Mouse (Mus musculus) forebrain, postnatal 0 days (tissue): ENCODE data around the gene Scrn1. TPM values are rescaled to one million over a fixed set of nuclear protein-coding genes. Genes with fewer than 3 reads are reported as not detected.

Source experiments
- ATAC-seq: fragments of 200-750 bp; cut with Nextera tagmentation; 2 replicates; pipeline ENCODE4 v1.8.0; 2017; ENCODE audit warnings: mild to moderate bottlenecking, moderate library complexity
- DNase-seq: peaks from one replicate; pipeline ENCODE4 v3.0.0-alpha.2; 2015
- H3K27ac ChIP-seq: fragments of 300-500 bp; sonication (generic); 2 replicates; pipeline ENCODE4 v1.5.1; 2014; ENCODE audit warnings: low read depth, mild to moderate bottlenecking, antibody characterized with exemption, low read length, moderate library complexity, mixed read lengths
- H3K27me3 ChIP-seq: fragments of 300-500 bp; sonication (generic); 2 replicates; pipeline ENCODE4 v1.6.1; 2014; ENCODE audit warnings: mild to moderate bottlenecking, low read length, mixed read lengths; ENCODE audit not compliant: insufficient read depth
- H3K36me3 ChIP-seq: fragments of 300-500 bp; sonication (generic); 2 replicates; pipeline ENCODE4 v1.6.1; 2014; ENCODE audit warnings: mild to moderate bottlenecking, moderate library complexity; ENCODE audit not compliant: insufficient read depth
- H3K4me1 ChIP-seq: fragments of 300-500 bp; sonication (generic); 2 replicates; pipeline ENCODE4 v1.6.1; 2014; ENCODE audit warnings: antibody characterized with exemption; ENCODE audit not compliant: insufficient read depth
- H3K4me2 ChIP-seq: fragments of 300-500 bp; sonication (generic); 2 replicates; pipeline ENCODE4 v1.6.1; 2014; ENCODE audit warnings: low read depth, mild to moderate bottlenecking, moderate library complexity
- H3K4me3 ChIP-seq: fragments of 300-500 bp; sonication (generic); 2 replicates; pipeline ENCODE4 v1.5.1; 2014; ENCODE audit warnings: low read depth, low read length, mixed read lengths
- H3K9ac ChIP-seq: fragments of 300-500 bp; sonication (generic); 2 replicates; pipeline ENCODE4 v1.6.1; 2014; ENCODE audit warnings: mild to moderate bottlenecking
- H3K9me3 ChIP-seq: fragments of 300-500 bp; sonication (generic); 2 replicates; pipeline ENCODE4 v1.6.1; 2016; ENCODE audit warnings: low read length
- CTCF ChIP-seq: sonication (generic); IDR thresholded peaks from 2 replicates; pipeline ENCODE4 v1.5.1; 2016; ENCODE audit warnings: antibody characterized with exemption, control low read depth, low read depth
- WGBS: fragments of 180-500 bp; shearing (Covaris S2); extraction: QIAGEN DNeasy Blood & Tissue Kit; methylation state at CpG from one replicate; pipeline ENCODE4 v1.1.7; 2014; 5-methylcytosine and 5-hydroxymethylcytosine counted together
- polyA plus RNA-seq: library from polyadenylated mRNA; unstranded; fragments of >200 nt; fragmentation: Nextera tagmentation; extraction: Ambion mirVana; gene quantifications from 2 replicates; pipeline ENCODE4 v1.2.1, GENCODE M21; 2015
- total RNA-seq: library from RNA; depleted of rRNA; stranded (reverse); fragments of >200 nt; gene quantifications from 2 replicates; pipeline ENCODE4 v1.2.3, GENCODE M21; 2014

Gene Scrn1
- total and polyA plus RNA-seq, 2 experiments from 2014 or later: 122 to 195 TPM

GRCm38 (mm10) chr6:54597208-54597607 lies 30.9 kb upstream of the Scrn1 start, which contains the start of gene Fkbp14:
Gene Fkbp14 (minus strand): TSS chr6:54597308.
- H3K36me3 ChIP-seq: no peaks in the 10 kb centered on the region
- H3K4me3 ChIP-seq: peak within 1 kb of the TSS; percentile 87
- peaks cover 22% of the 10 kb centered on the region for H3K4me1 ChIP-seq
- H3K9me3 ChIP-seq: no peaks in the 10 kb centered on the region
- WGBS: 70% methylated on average over 4 of the region's 4 CpGs
- H3K4me2 ChIP-seq: peak within 1 kb of the TSS; percentile 88
- H3K27me3 ChIP-seq: no peaks in the 10 kb centered on the region
- DNase-seq (no peak), ATAC-seq (no peak)
- no peak for TF ChIP-seq CTCF
- H3K9ac ChIP-seq: no peak within 1 kb of the TSS
- no peak within 1 kb of the TSS for H3K27ac ChIP-seq

- Histone ChIP-seq H3K4me3 (peak overlapping the region; percentile 87), H3K36me3 (no peaks in the 10 kb centered on the region), H3K9me3 (no peaks in the 10 kb centered on the region), H3K27me3 (no peaks in the 10 kb centered on the region), H3K27ac (0 out of 2 replicates have a peak overlapping the region, but pooled peaks have one; percentile 29), H3K4me1 (peaks cover 22% of the 10 kb centered on the region), H3K4me2 (peak overlapping the region; percentile 88), H3K9ac (peak overlapping the region; percentile 74)
- DNase-seq: no peak
- TF ChIP-seq CTCF: no peak
- whole genome bisulfite sequencing: 5% methylated on average over 47 of the region's 48 CpGs
- no peak for ATAC-seq
These were observed 29.1 kb upstream of the Scrn1 start for GRCm38 (mm10) chr6:54595330-54595878.

GRCm38 (mm10) chr6:54594469-54595329 lies 28.4 kb upstream of the Scrn1 start, which contains the start of gene Plekha8:
Gene Plekha8 (plus strand): TSS chr6:54595111.
- 0 out of 2 replicates have a peak within 1 kb of the TSS, but pooled peaks have one; percentile 29 for H3K27ac ChIP-seq
- peak within 1 kb of the TSS; percentile 74 for H3K9ac ChIP-seq
- DNase-seq (peak; percentile 94), ATAC-seq (peak; percentile 88)
- under 1% methylated on average over 49 of the region's 49 CpGs for WGBS
- H3K4me1 ChIP-seq: peaks cover 22% of the 10 kb centered on the region
- H3K9me3 ChIP-seq: no peaks in the 10 kb centered on the region
- no peaks in the 10 kb centered on the region for H3K36me3 ChIP-seq
- peak; percentile 48 for TF ChIP-seq CTCF
- peak within 1 kb of the TSS; percentile 87 for H3K4me3 ChIP-seq
- no peaks in the 10 kb centered on the region for H3K27me3 ChIP-seq
- peak within 1 kb of the TSS; percentile 88 for H3K4me2 ChIP-seq

- DNase-seq: no peak
- H3K4me3 ChIP-seq: peak overlapping the region; percentile 66
- H3K4me1 ChIP-seq: peaks cover 22% of the 10 kb centered on the region
- no peaks in the 10 kb centered on the region for H3K36me3 ChIP-seq
- no peak for TF ChIP-seq CTCF
- H3K27ac ChIP-seq: no peak overlapping the region
- H3K9me3 ChIP-seq: no peaks in the 10 kb centered on the region
- no peak for ATAC-seq
- H3K9ac ChIP-seq: peak overlapping the region; percentile 60; the same call in 1 of the 2 replicates
- WGBS: 57% methylated on average over 8 of the region's 8 CpGs
- H3K27me3 ChIP-seq: no peaks in the 10 kb centered on the region
- peak overlapping the region; percentile 88 for H3K4me2 ChIP-seq
These were observed 27.6 kb upstream of the Scrn1 start for GRCm38 (mm10) chr6:54593766-54594468.

GRCm38 (mm10) chr6:54592938-54593535 lies 26.7 kb upstream of the Scrn1 start:
- Histone ChIP-seq H3K9me3 (no peaks in the 10 kb centered on the region), H3K27ac (peak overlapping the region; percentile 70; the same call in 1 of the 2 replicates), H3K4me1 (peaks cover 22% of the 10 kb centered on the region), H3K4me2 (peak overlapping the region; percentile 79), H3K27me3 (no peaks in the 10 kb centered on the region), H3K9ac (peak overlapping the region; percentile 60), H3K4me3 (peak overlapping the region; percentile 66), H3K36me3 (no peaks in the 10 kb centered on the region)
- WGBS: under 1% methylated on average over 20 of the region's 20 CpGs
- DNase-seq (peak; percentile 94), ATAC-seq (peak; percentile 95)
- TF ChIP-seq CTCF: no peak; the same call in 1 of the 2 replicates

- WGBS: 36% methylated on average over 6 of the region's 6 CpGs
- ATAC-seq (no peak), DNase-seq (no peak)
- no peak overlapping the region for H3K4me3 ChIP-seq
- H3K4me1 ChIP-seq: peaks cover 15% of the 10 kb centered on the region
- 0 out of 2 replicates have a peak overlapping the region, but pooled peaks have one; percentile 3 for H3K4me2 ChIP-seq
- no peaks in the 10 kb centered on the region for H3K36me3 ChIP-seq
- H3K27ac ChIP-seq: no peak overlapping the region
- no peak for TF ChIP-seq CTCF
- no peaks in the 10 kb centered on the region for H3K9me3 ChIP-seq
- H3K27me3 ChIP-seq: no peaks in the 10 kb centered on the region
- H3K9ac ChIP-seq: no peak overlapping the region
These were observed 25.5 kb upstream of the Scrn1 start for GRCm38 (mm10) chr6:54591778-54592177.
